In genomic region chr14:54329201-54329600, GRCm38 (mm10) we compare ENCODE assay signal across 40 mouse cellular contexts. TPM values are rescaled to one million over a fixed set of nuclear protein-coding genes. Genes with fewer than 3 reads are reported as not detected.
A peak's percentile ranks its signal among the peaks of the same experiment; 100 is the strongest.
DNase-seq lines count a peak whose midpoint lies in the region; ATAC-seq and TF ChIP-seq lines count a peak whose summit lies in the region.
"Had no signal": no experiment of that assay in that cellular context is flagged by ENCODE, and none has a peak within 500 bp of the region (broad histone marks: within the 10 kb centered on the region; RNA-seq: fewer than 3 reads in every experiment).

No protein-coding gene starts in this region.

- no peaks in the 10 kb centered on the region for H3K36me3 ChIP-seq in kidney, embryonic 16.5 days (ENCODE audit: insufficient read depth, low read length)
- H3K36me3 ChIP-seq in ES-Bruce4 (ENCODE audit: control insufficient read depth, insufficient read depth, low read length, poor library complexity, severe bottlenecking) = no peaks in the 10 kb centered on the region
- H3K36me3 ChIP-seq: heart, embryonic 10.5 days; heart, embryonic 15.5 days; limb, embryonic 10.5 days; limb, embryonic 15.5 days; liver, embryonic 13.5 days; midbrain, embryonic 13.5 days; neural tube, embryonic 13.5 days had no signal

- H3K9ac ChIP-seq in kidney, embryonic 16.5 days (replicated peaks; ENCODE audit: low read length) = no peak overlapping the region
- no peak overlapping the region for H3K9ac ChIP-seq in ES-Bruce4 (ENCODE audit: low read depth, poor library complexity, severe bottlenecking)
- H3K9ac ChIP-seq: forebrain, embryonic 13.5 days; heart, embryonic 15.5 days; limb, embryonic 15.5 days; liver, embryonic 13.5 days; midbrain, embryonic 13.5 days; neural tube, embryonic 13.5 days had no signal

- no peak for TF ChIP-seq CTCF in ES-Bruce4 (IDR thresholded peaks at IDR 0.05; ENCODE audit: low read depth, low read length)

- no peak overlapping the region for H3K4me3 ChIP-seq in kidney, embryonic 16.5 days (ENCODE audit: low read length)
- H3K4me3 ChIP-seq in ES-Bruce4 (ENCODE audit: low read depth, low read length) = 0 out of 2 replicates have a peak overlapping the region, but pooled peaks have one; percentile 25
- H3K4me3 ChIP-seq: forebrain, embryonic 13.5 days; heart, embryonic 10.5 days; heart, embryonic 15.5 days; limb, embryonic 10.5 days; limb, embryonic 15.5 days; liver, embryonic 13.5 days; megakaryocyte, embryonic 14.5 days; midbrain, embryonic 13.5 days; neural tube, embryonic 13.5 days had no signal

- H3K27me3 ChIP-seq in kidney, embryonic 16.5 days (ENCODE audit: insufficient read depth, low read length) = no peaks in the 10 kb centered on the region
- no peaks in the 10 kb centered on the region for H3K27me3 ChIP-seq in ES-Bruce4 (ENCODE audit: control insufficient read depth, insufficient read depth, low read length, poor library complexity, severe bottlenecking)
- H3K27me3 ChIP-seq: forebrain, embryonic 13.5 days; heart, embryonic 15.5 days; limb, embryonic 15.5 days; midbrain, embryonic 13.5 days; neural tube, embryonic 13.5 days had no signal

- H3K4me2 ChIP-seq in kidney, embryonic 16.5 days (replicated peaks; ENCODE audit: low read depth, low read length) = peak overlapping the region; percentile 27; the same call in 1 of the 2 replicates
- H3K4me2 ChIP-seq: forebrain, embryonic 13.5 days; heart, embryonic 15.5 days; limb, embryonic 15.5 days; liver, embryonic 13.5 days; midbrain, embryonic 13.5 days; neural tube, embryonic 13.5 days had no signal

- H3K4me1 ChIP-seq in kidney, embryonic 16.5 days (ENCODE audit: insufficient read depth, low read length) = 0 out of 2 replicates have a peak, but pooled peaks cover 3% of the 10 kb centered on the region
- no peaks in the 10 kb centered on the region for H3K4me1 ChIP-seq in ES-Bruce4 (ENCODE audit: control insufficient read depth, insufficient read depth, low read length)
- H3K4me1 ChIP-seq: limb, embryonic 15.5 days; liver, embryonic 13.5 days; megakaryocyte, embryonic 14.5 days had no signal

- 0 out of 2 replicates have a peak, but pooled peaks have one; percentile 11 for TF ChIP-seq EP300 in ES-Bruce4 (IDR thresholded peaks at IDR 0.05; ENCODE audit: insufficient read depth, low read depth, low read length)

- no peak for TF ChIP-seq POLR2A in ES-Bruce4 (IDR thresholded peaks at IDR 0.05; ENCODE audit: insufficient read depth, low read length)

- ATAC-seq in CD4-positive, CD25-positive, alpha-beta regulatory T cell, adult 4 months = no peak
- ATAC-seq in kidney, embryonic 16.5 days (ENCODE audit: low FRiP score, low TSS enrichment) = no peak
- ATAC-seq: forebrain, embryonic 13.5 days; hindbrain, embryonic 16.5 days; lung, postnatal 0 days; midbrain, embryonic 13.5 days had no signal

- no peak overlapping the region for H3K27ac ChIP-seq in kidney, embryonic 16.5 days (ENCODE audit: low read length)
- H3K27ac ChIP-seq in ES-Bruce4 (ENCODE audit: insufficient read depth, low read length) = no peak overlapping the region
- H3K27ac ChIP-seq: forebrain, embryonic 13.5 days; heart, embryonic 10.5 days; heart, embryonic 15.5 days; limb, embryonic 10.5 days; limb, embryonic 15.5 days; liver, embryonic 13.5 days; midbrain, embryonic 13.5 days; neural tube, embryonic 13.5 days had no signal

- DNase-seq in CD4-positive, CD25-positive, alpha-beta regulatory T cell, adult 2 months (ENCODE audit: low read depth, low spot score) = peak; percentile 8
- no peak for DNase-seq in kidney, postnatal 36 days
- peak; percentile 70 for DNase-seq in ZHBTc4 (ENCODE audit: low read depth, low spot score)
- DNase-seq in adrenal gland, postnatal 36 days = no peak
- DNase-seq: adrenal gland, postnatal 14 days; cerebellum, adult 18-20 months; cerebellum, postnatal 14 days; gastrocnemius, postnatal 10 days; kidney, adult 2 months; layer of hippocampus, postnatal 36 days; liver, embryonic 13.5 days; lung, adult 18-20 months; lung, postnatal 4 days; right cerebral cortex, postnatal 4 days; thymus, adult 18-20 months had no signal

- 0 out of 2 replicates have a peak, but pooled peaks cover 6% of the 10 kb centered on the region for H3K9me3 ChIP-seq in kidney, embryonic 16.5 days (ENCODE audit: low read length)
- H3K9me3 ChIP-seq in ES-Bruce4 (replicated peaks; ENCODE audit: control insufficient read depth, insufficient read depth, low read length, poor library complexity, severe bottlenecking) = no peaks in the 10 kb centered on the region
- H3K9me3 ChIP-seq: forebrain, embryonic 13.5 days; heart, embryonic 10.5 days; heart, embryonic 15.5 days; limb, embryonic 10.5 days; limb, embryonic 15.5 days; liver, embryonic 13.5 days; megakaryocyte, embryonic 14.5 days; midbrain, embryonic 13.5 days; neural tube, embryonic 13.5 days had no signal

- 47% methylated on average over 9 of the region's 9 CpGs for WGBS in kidney, embryonic 16.5 days

RNA-seq across cellular contexts. Expression of gene Oxa1l, which starts 31.4 kb away (rescaled TPM):
- 10 to 100 TPM; 77.4 to 80.4 TPM for polyA plus RNA-seq in CD4-positive, CD25-positive, alpha-beta regulatory T cell, adult 4 months (2017; shearing (Covaris generic))
- polyA plus RNA-seq in kidney, embryonic 16.5 days (2015; fragmentation: Nextera tagmentation; extraction: Ambion mirVana) = 60.2 and 63.7 TPM in 2 replicates
- 86.1 and 96.4 TPM in 2 replicates for polyA plus RNA-seq in ES-Bruce4 (2011; ENCODE audit: insufficient read depth, insufficient read length, low read depth, missing spikeins)
- total RNA-seq in adrenal gland, postnatal 36 days (2021) = 100 to 1,000 TPM in 1 of 2 experiments, 10 to 100 TPM in 1; 81.8 to 102 TPM

RNA-seq across cellular contexts. Expression of gene Olfr49, which starts 44.5 kb away (rescaled TPM):
- under 1 TPM in 1 of 2 experiments, not detected in 1; 0.11 TPM for polyA plus RNA-seq in CD4-positive, CD25-positive, alpha-beta regulatory T cell, adult 4 months (2017; shearing (Covaris generic))
- not detected in 2 replicates for polyA plus RNA-seq in kidney, embryonic 16.5 days (2015; fragmentation: Nextera tagmentation; extraction: Ambion mirVana)
- not detected in 2 replicates for polyA plus RNA-seq in ES-Bruce4 (2011; ENCODE audit: insufficient read depth, insufficient read length, low read depth, missing spikeins)
- total RNA-seq in adrenal gland, postnatal 36 days (2021) = not detected
- total RNA-seq: adrenal gland, postnatal 14 days; gastrocnemius, postnatal 10 days; heart, postnatal 25 days; layer of hippocampus, postnatal 36 days had no signal
- polyA plus RNA-seq: brain, embryonic 14.5 days; C2C12; cortical plate, adult 2 months; embryonic facial prominence, embryonic 11.5 days; forebrain, embryonic 13.5 days; gonadal fat pad, adult 2 months; hindbrain, embryonic 11.5 days; hindbrain, embryonic 16.5 days; intestine, embryonic 14.5 days; kidney, adult 2 months; large intestine, adult 2 months; limb, embryonic 10.5 days; limb, embryonic 15.5 days; liver, embryonic 13.5 days; midbrain, embryonic 13.5 days; neural tube, embryonic 13.5 days; spleen, adult 2 months; stomach, embryonic 14.5 days; urinary bladder, adult 2 months had no signal

Comparison
In these comparisons a context has a peak if more than half of its experiments do, and no peak if none do; other contexts are left out.
1. DNase-seq: peak in CD4-positive, CD25-positive, alpha-beta regulatory T cell, adult 2 months (single experiment) and ZHBTc4 (single experiment); none in kidney, postnatal 36 days (0 of 2) and adrenal gland, postnatal 36 days (0 of 2).